In genomic region chr10:121059043-121060003, GRCm38 (mm10) we compare ENCODE assay signal across 15 mouse cellular contexts. TPM values are rescaled to one million over a fixed set of nuclear protein-coding genes. Genes with fewer than 3 reads are reported as not detected.
DNase-seq lines count a peak whose midpoint lies in the region; ATAC-seq and TF ChIP-seq lines count a peak whose summit lies in the region.
"Had no signal": no experiment of that assay in that cellular context is flagged by ENCODE, and none has a peak within 500 bp of the region (broad histone marks: within the 10 kb centered on the region; RNA-seq: fewer than 3 reads in every experiment).

No protein-coding gene starts in this region.

- H3K36me3 ChIP-seq in intestine, embryonic 15.5 days = no peaks in the 10 kb centered on the region
- no peaks in the 10 kb centered on the region for H3K36me3 ChIP-seq in liver, embryonic 14.5 days (replicated peaks; ENCODE audit: control insufficient read depth, insufficient read depth, low read depth)
- no peaks in the 10 kb centered on the region for H3K36me3 ChIP-seq in midbrain, postnatal 0 days (ENCODE audit: insufficient read depth, low read length)
- no peaks in the 10 kb centered on the region for H3K36me3 ChIP-seq in hindbrain, embryonic 12.5 days
- H3K36me3 ChIP-seq: embryonic facial prominence, embryonic 13.5 days; forebrain, embryonic 12.5 days had no signal

- H3K9me3 ChIP-seq in intestine, embryonic 15.5 days = no peaks in the 10 kb centered on the region
- no peaks in the 10 kb centered on the region for H3K9me3 ChIP-seq in liver, embryonic 14.5 days (ENCODE audit: control insufficient read depth, low read length)
- no peaks in the 10 kb centered on the region for H3K9me3 ChIP-seq in midbrain, postnatal 0 days (ENCODE audit: low read length)
- no peaks in the 10 kb centered on the region for H3K9me3 ChIP-seq in hindbrain, embryonic 12.5 days (replicated peaks)
- H3K9me3 ChIP-seq: embryonic facial prominence, embryonic 13.5 days; forebrain, embryonic 12.5 days had no signal

- 60% methylated on average over 23 of the region's 23 CpGs for WGBS in intestine, embryonic 15.5 days
- 61% methylated on average over 23 of the region's 23 CpGs for WGBS in liver, embryonic 14.5 days (ENCODE audit: insufficient replicate concordance)
- 84% methylated on average over 23 of the region's 23 CpGs for WGBS in midbrain, postnatal 0 days
- WGBS in hindbrain, embryonic 12.5 days = 75% methylated on average over 23 of the region's 23 CpGs

- ATAC-seq in intestine, embryonic 15.5 days = peak; percentile 98
- ATAC-seq in liver, embryonic 14.5 days (ENCODE audit: insufficient read depth) = peak; percentile 90
- ATAC-seq in midbrain, postnatal 0 days (ENCODE audit: low FRiP score) = no peak
- ATAC-seq in hindbrain, embryonic 12.5 days (ENCODE audit: low FRiP score) = no peak
- ATAC-seq: hindbrain, postnatal 0 days; midbrain, embryonic 16.5 days had no signal

- peak; percentile 9 for DNase-seq in adrenal gland, postnatal 14 days
- DNase-seq in adrenal gland, adult (ENCODE audit: inconsistent age in 2 of 2, low spot score in 1 of 2) = no peak
- peak; percentile 63 for DNase-seq in kidney, postnatal 10 days
- DNase-seq in liver, embryonic 14.5 days (ENCODE audit: low read depth in 3 of 3, low spot score in 3 of 3) = peak; percentile 26 to 36 (median 27)
- no peak for DNase-seq in thymus, adult 18-20 months
- no peak for DNase-seq in midbrain, postnatal 0 days (ENCODE audit: low spot score)
- DNase-seq: cerebellum, adult 18-20 months; thymus, postnatal 36 days had no signal

- no peaks in the 10 kb centered on the region for H3K27me3 ChIP-seq in intestine, embryonic 15.5 days (replicated peaks)
- no peaks in the 10 kb centered on the region for H3K27me3 ChIP-seq in liver, embryonic 14.5 days (ENCODE audit: control insufficient read depth, insufficient read depth, low read length)
- H3K27me3 ChIP-seq in midbrain, postnatal 0 days (ENCODE audit: insufficient read depth, low read length) = no peaks in the 10 kb centered on the region
- H3K27me3 ChIP-seq in hindbrain, embryonic 12.5 days = no peaks in the 10 kb centered on the region
- H3K27me3 ChIP-seq: embryonic facial prominence, embryonic 13.5 days; forebrain, embryonic 12.5 days had no signal

- H3K4me1 ChIP-seq in intestine, embryonic 15.5 days (replicated peaks) = peaks cover 6% of the 10 kb centered on the region; the same call in 1 of the 2 replicates
- peaks cover 0 to 6% of the 10 kb centered on the region in 2 experiments; a peak in 2 of 4 replicates for H3K4me1 ChIP-seq in liver, embryonic 14.5 days (replicated peaks; ENCODE audit: control insufficient read depth in 2 of 2, insufficient read depth in 2 of 2, low read length in 1 of 2)
- no peaks in the 10 kb centered on the region; the same call in 1 of the 2 replicates for H3K4me1 ChIP-seq in midbrain, postnatal 0 days (ENCODE audit: insufficient read depth, low read length)
- peaks cover 11% of the 10 kb centered on the region for H3K4me1 ChIP-seq in hindbrain, embryonic 12.5 days

- H3K27ac ChIP-seq in intestine, embryonic 15.5 days = no peak overlapping the region
- H3K27ac ChIP-seq in liver, embryonic 14.5 days = peak overlapping the region; percentile 41; the same call in 1 of the 2 replicates
- no peak overlapping the region for H3K27ac ChIP-seq in midbrain, postnatal 0 days (ENCODE audit: low read depth, low read length)
- H3K27ac ChIP-seq in hindbrain, embryonic 12.5 days = no peak overlapping the region
- H3K27ac ChIP-seq: embryonic facial prominence, embryonic 13.5 days; forebrain, embryonic 12.5 days; hindbrain, postnatal 0 days; macrophage had no signal

- TF ChIP-seq EP300 in liver, embryonic 14.5 days (IDR thresholded peaks at IDR 0.05; ENCODE audit: low read depth) = no peak

- 0 out of 2 replicates have a peak overlapping the region, but pooled peaks have one; percentile 18 for H3K4me2 ChIP-seq in intestine, embryonic 15.5 days (replicated peaks)
- no peak overlapping the region for H3K4me2 ChIP-seq in liver, embryonic 14.5 days (ENCODE audit: low read depth)
- H3K4me2 ChIP-seq in midbrain, postnatal 0 days (ENCODE audit: low read depth, low read length, poor library complexity, severe bottlenecking) = no peak overlapping the region
- H3K4me2 ChIP-seq in hindbrain, embryonic 12.5 days (replicated peaks) = no peak overlapping the region
- H3K4me2 ChIP-seq: embryonic facial prominence, embryonic 13.5 days; forebrain, embryonic 12.5 days had no signal

- no peak for TF ChIP-seq CTCF in liver, embryonic 14.5 days (IDR thresholded peaks at IDR 0.05; ENCODE audit: low read depth)
- no peak for TF ChIP-seq CTCF in midbrain, postnatal 0 days (IDR thresholded peaks at IDR 0.05)

- H3K4me3 ChIP-seq in intestine, embryonic 15.5 days (replicated peaks) = no peak overlapping the region
- no peak overlapping the region for H3K4me3 ChIP-seq in liver, embryonic 14.5 days (ENCODE audit: insufficient read depth in 1 of 2, low read depth in 2 of 2, low read length in 2 of 2)
- H3K4me3 ChIP-seq in midbrain, postnatal 0 days (ENCODE audit: low read depth, low read length) = no peak overlapping the region
- no peak overlapping the region for H3K4me3 ChIP-seq in hindbrain, embryonic 12.5 days
- H3K4me3 ChIP-seq: embryonic facial prominence, embryonic 13.5 days; forebrain, embryonic 12.5 days had no signal

- H3K9ac ChIP-seq in intestine, embryonic 15.5 days = no peak overlapping the region
- H3K9ac ChIP-seq in liver, embryonic 14.5 days (replicated peaks) = no peak overlapping the region
- H3K9ac ChIP-seq in midbrain, postnatal 0 days (replicated peaks; ENCODE audit: low read length, poor library complexity, severe bottlenecking) = no peak overlapping the region
- H3K9ac ChIP-seq in hindbrain, embryonic 12.5 days = no peak overlapping the region
- H3K9ac ChIP-seq: embryonic facial prominence, embryonic 13.5 days; forebrain, embryonic 12.5 days had no signal

RNA-seq across cellular contexts. Expression of gene Wif1, which starts 25.6 kb away (rescaled TPM):
- total RNA-seq in adrenal gland, postnatal 14 days (2021) = 0.19 and 0.30 TPM in 2 replicates
- 0.29 and 0.57 TPM in 2 replicates for polyA plus RNA-seq in intestine, embryonic 15.5 days (2015; fragmentation: Nextera tagmentation; extraction: Ambion mirVana)
- polyA plus RNA-seq in liver, embryonic 14.5 days (2012; rRNA removed) = 0.41 and 0.54 TPM in 2 replicates
- 0.67 and 0.76 TPM in 2 replicates for polyA plus RNA-seq in liver, embryonic 14.5 days (2014; fragmentation: Nextera tagmentation; extraction: Ambion mirVana)
- 4.7 and 7.5 TPM in 2 replicates for total RNA-seq in midbrain, postnatal 0 days (2014; rRNA removed)
- polyA plus RNA-seq in midbrain, postnatal 0 days (2015; fragmentation: Nextera tagmentation; extraction: Ambion mirVana) = 13.7 and 13.9 TPM in 2 replicates
- 8.4 and 9.2 TPM in 2 replicates for polyA plus RNA-seq in hindbrain, embryonic 12.5 days (2016; fragmentation: Nextera tagmentation; extraction: Ambion mirVana)
- polyA plus RNA-seq: macrophage had no signal

Comparison
In these comparisons a context has a peak if more than half of its experiments do, and no peak if none do; other contexts are left out.
1. DNase-seq: peak in adrenal gland, postnatal 14 days (single experiment), kidney, postnatal 10 days (single experiment) and liver, embryonic 14.5 days (3 of 3); none in adrenal gland, adult (0 of 2), thymus, adult 18-20 months (0 of 2) and midbrain, postnatal 0 days (single experiment).
2. ATAC-seq: peak in intestine, embryonic 15.5 days (single experiment) and liver, embryonic 14.5 days (single experiment); none in midbrain, postnatal 0 days (single experiment) and hindbrain, embryonic 12.5 days (single experiment).